Mouse (Mus musculus) ES-E14 (cell line): Measurements from ENCODE around the gene Dock9.

Experiments
- CHD2 ChIP-seq: IDR thresholded peaks from 2 replicates; pipeline ENCODE4 v1.6.1; 2014; ENCODE audit warnings: mild to moderate bottlenecking, low read depth, low read length, inconsistent platforms
- HCFC1 ChIP-seq: IDR thresholded peaks from 2 replicates; pipeline ENCODE4 v1.6.1; 2012; ENCODE audit warnings: low read length, inconsistent platforms, borderline replicate concordance; ENCODE audit not compliant: insufficient read depth
- MAFK ChIP-seq: IDR thresholded peaks from 2 replicates; pipeline ENCODE4 v1.6.1; 2014; ENCODE audit warnings: mild to moderate bottlenecking, low read depth, low read length, inconsistent platforms; ENCODE audit not compliant: insufficient read depth
- ZC3H11A ChIP-seq: IDR thresholded peaks from 2 replicates; pipeline ENCODE4 v1.6.1; 2012; ENCODE audit warnings: low read depth, mild to moderate bottlenecking, inconsistent platforms, low read length, borderline replicate concordance

DNA sequence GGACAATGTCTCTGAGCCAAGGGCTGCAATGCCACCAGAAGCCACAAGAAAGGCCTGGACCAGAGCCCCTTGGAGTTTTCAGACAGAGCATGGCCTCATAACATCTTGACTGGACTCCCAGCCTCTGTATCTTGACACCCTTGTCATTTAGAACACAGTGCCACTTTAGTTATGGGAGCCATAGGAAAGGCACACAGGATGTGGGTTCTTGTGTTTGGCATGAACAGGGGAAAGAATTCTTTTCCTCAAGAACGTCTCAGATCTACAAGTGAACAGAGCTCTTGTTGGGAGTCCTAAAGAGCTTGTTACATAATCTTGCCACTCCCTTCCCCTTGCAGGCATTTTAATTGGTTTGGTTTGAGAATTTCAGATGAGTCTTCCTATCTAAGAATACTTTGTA is 297.9 kb downstream of the Dock9 start:
- TF ChIP-seq MAFK = no peak
- no peak for TF ChIP-seq ZC3H11A
- TF ChIP-seq CHD2 = no peak
- no peak for TF ChIP-seq HCFC1
